In genomic region chr10:79958140-79958816, GRCm38 (mm10) we compare ENCODE assay signal across 8 mouse cellular contexts. TPM values are rescaled to one million over a fixed set of nuclear protein-coding genes. Genes with fewer than 3 reads are reported as not detected.
A peak's percentile ranks its signal among the peaks of the same experiment; 100 is the strongest.
DNase-seq lines count a peak whose midpoint lies in the region; ATAC-seq lines count a peak whose summit lies in the region.

No protein-coding gene starts in this region.

- H3K36me3 ChIP-seq in limb, embryonic 12.5 days, result peaks cover 27% of the 10 kb centered on the region

- peak overlapping the region; percentile 29; the same call in 1 of the 2 replicates for H3K27ac ChIP-seq in limb, embryonic 12.5 days

- no peaks in the 10 kb centered on the region for H3K27me3 ChIP-seq in limb, embryonic 12.5 days

- peak; percentile 72 for ATAC-seq in common myeloid progenitor, adult 5-6 weeks (replicated peaks; ENCODE audit: low read depth, poor library complexity, severe bottlenecking)
- ATAC-seq in limb, embryonic 12.5 days (ENCODE audit: insufficient number of reproducible peaks, insufficient read depth, low FRiP score, low TSS enrichment, low read depth), result no peak

- 0 out of 2 replicates have a peak overlapping the region, but pooled peaks have one; percentile 31 for H3K9ac ChIP-seq in limb, embryonic 12.5 days (replicated peaks)

- no peaks in the 10 kb centered on the region for H3K9me3 ChIP-seq in limb, embryonic 12.5 days

- intact Hi-C loops in gastrocnemius, postnatal 36 days (cut with DNase I), result loop anchor here (1.0 kb wide), 1 partner anchor 33 kb away; no protein-coding TSS in a partner anchor

- 0 out of 2 replicates have a peak overlapping the region, but pooled peaks have one; percentile 6 for H3K4me3 ChIP-seq in limb, embryonic 12.5 days (replicated peaks)

- 10% methylated on average over 21 of the region's 21 CpGs for WGBS in limb, embryonic 12.5 days

- peaks cover 32% of the 10 kb centered on the region for H3K4me1 ChIP-seq in limb, embryonic 12.5 days (replicated peaks)

- DNase-seq in urinary bladder, adult 18-20 months (ENCODE audit: low spot score in 2 of 2), result peak; percentile 75 to 81
- no peak for DNase-seq in urinary bladder, postnatal 10 days (ENCODE audit: low spot score)
- peak; percentile 70 to 77 for DNase-seq in gastrocnemius, postnatal 36 days
- peak; percentile 88 for DNase-seq in kidney, adult 11 months
- DNase-seq in monocyte, adult 2 months (ENCODE audit: low read depth in 1 of 2, low spot score in 2 of 2), result peak; percentile 62 to 74
- DNase-seq in spleen, postnatal 14 days (ENCODE audit: low spot score in 2 of 2), result peak; percentile 75 to 88

- peak overlapping the region; percentile 42 for H3K4me2 ChIP-seq in limb, embryonic 12.5 days

RNA-seq across cellular contexts. Expression of gene Wdr18, which starts 1.7 kb away (rescaled TPM):
- 26.5 and 27.2 TPM in 2 replicates for total RNA-seq in common myeloid progenitor, adult 5-6 weeks (2017)
- 10 to 100 TPM; 17.5 to 23.9 TPM for total RNA-seq in gastrocnemius, postnatal 36 days (2021)
- polyA plus RNA-seq in limb, embryonic 12.5 days (2016; fragmentation: Nextera tagmentation; extraction: Ambion mirVana), result 120 and 122 TPM in 2 replicates

RNA-seq across cellular contexts. Expression of gene Grin3b, which starts 12.2 kb away (rescaled TPM):
- total RNA-seq in common myeloid progenitor, adult 5-6 weeks (2017), result not detected in 2 replicates
- total RNA-seq in gastrocnemius, postnatal 36 days (2021), result under 1 TPM; 0.07 to 0.15 TPM
- 0.54 and 0.68 TPM in 2 replicates for polyA plus RNA-seq in limb, embryonic 12.5 days (2016; fragmentation: Nextera tagmentation; extraction: Ambion mirVana)

RNA-seq across cellular contexts. Expression of gene Tmem259, which starts 25.9 kb away (rescaled TPM):
- total RNA-seq in common myeloid progenitor, adult 5-6 weeks (2017), result 44.8 and 56.7 TPM in 2 replicates
- 10 to 100 TPM; 71.5 to 72.4 TPM for total RNA-seq in gastrocnemius, postnatal 36 days (2021)
- 20.7 and 22.5 TPM in 2 replicates for polyA plus RNA-seq in limb, embryonic 12.5 days (2016; fragmentation: Nextera tagmentation; extraction: Ambion mirVana)

RNA-seq across cellular contexts. Expression of gene Cnn2, which starts 30.1 kb away (rescaled TPM):
- total RNA-seq in common myeloid progenitor, adult 5-6 weeks (2017), result 62.2 and 72.9 TPM in 2 replicates
- 1 to 10 TPM; 5.2 to 6.0 TPM for total RNA-seq in gastrocnemius, postnatal 36 days (2021)
- polyA plus RNA-seq in limb, embryonic 12.5 days (2016; fragmentation: Nextera tagmentation; extraction: Ambion mirVana), result 216 and 240 TPM in 2 replicates

RNA-seq across cellular contexts. Expression of gene Arid3a, which starts 31.4 kb away (rescaled TPM):
- 11.5 and 16.0 TPM in 2 replicates for total RNA-seq in common myeloid progenitor, adult 5-6 weeks (2017)
- 1 to 10 TPM; 1.3 to 1.8 TPM for total RNA-seq in gastrocnemius, postnatal 36 days (2021)
- polyA plus RNA-seq in limb, embryonic 12.5 days (2016; fragmentation: Nextera tagmentation; extraction: Ambion mirVana), result 8.4 and 8.6 TPM in 2 replicates
